Mouse (Mus musculus): ENCODE data around the gene Socs5.

GRCm38 (mm10) chr17:87083671-87084070 is 23.8 kb upstream of the Socs5 start:
- TF ChIP-seq POLR2A (IDR thresholded peaks at IDR 0.05; ENCODE audit: low read depth, low read length) = no peak
- TF ChIP-seq CTCF (conservative IDR thresholded peaks at IDR 0.05; ENCODE audit: insufficient read depth, insufficient read length, low read depth, low read length) = no peak
